Comparison of ENCODE assay signal across 8 mouse cellular contexts in the genomic region with DNA sequence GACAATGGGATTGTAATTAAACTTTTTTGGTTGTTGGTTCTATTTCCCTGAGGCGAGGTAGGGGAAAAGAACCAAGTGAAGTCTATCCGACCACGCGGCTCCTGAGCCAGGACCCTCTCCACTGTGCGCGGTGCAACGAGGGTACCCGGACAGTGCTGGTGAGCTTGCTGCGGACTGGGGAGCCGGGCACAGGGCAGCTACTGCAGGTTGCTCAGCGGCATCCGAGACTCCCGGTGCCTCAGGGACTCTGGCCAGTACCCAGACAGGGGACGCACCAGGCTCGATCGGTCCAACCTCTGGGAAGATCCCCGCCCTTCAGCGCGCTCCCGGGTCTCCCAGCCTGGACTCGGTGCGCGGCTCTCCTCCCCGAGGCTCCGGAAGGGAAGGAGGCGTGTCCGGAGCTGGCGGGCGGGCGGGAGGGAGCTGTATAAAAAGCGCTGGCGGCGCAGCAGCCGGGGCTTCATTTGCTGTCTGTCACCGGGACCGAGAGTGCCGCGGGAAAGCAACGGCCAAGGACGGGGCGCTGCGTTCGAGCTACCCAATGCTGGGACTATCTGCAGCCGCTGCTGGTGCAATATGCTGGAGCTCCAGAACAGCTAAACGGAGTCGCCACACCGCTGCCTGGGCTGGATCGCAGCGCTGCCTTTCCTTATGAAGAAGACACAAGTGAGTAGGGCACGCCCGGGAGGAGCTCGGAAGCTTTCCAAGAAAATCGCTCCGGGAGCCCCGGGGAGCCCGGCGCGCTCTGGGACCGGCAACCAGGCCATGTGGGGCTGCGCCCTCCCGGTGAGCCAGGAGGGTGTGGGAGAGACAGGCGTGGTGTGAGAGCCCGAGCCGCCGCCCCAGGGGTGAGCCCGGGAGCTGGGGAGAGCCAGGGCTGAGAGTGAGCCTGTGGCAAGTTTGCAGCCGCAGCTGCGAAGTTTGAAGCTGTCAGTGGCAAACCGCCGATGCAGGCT. TPM values are rescaled to one million over a fixed set of nuclear protein-coding genes. Genes with fewer than 3 reads are reported as not detected.
DNase-seq lines count a peak whose midpoint lies in the region; ATAC-seq and TF ChIP-seq lines count a peak whose summit lies in the region.

Gene Kitl (plus strand): TSS at position 261 of the 956 bp plus-strand sequence.

- TF ChIP-seq CTCF in embryonic fibroblast, embryonic 13.5 days (IDR thresholded peaks at IDR 0.05; ENCODE audit: borderline replicate concordance, insufficient read depth, low read length): no peak

- H3K9ac ChIP-seq in heart, embryonic 12.5 days: peak within 1 kb of the TSS; percentile 82
- peak within 1 kb of the TSS; percentile 84 for H3K9ac ChIP-seq in kidney, embryonic 16.5 days (replicated peaks; ENCODE audit: low read length)
- H3K9ac ChIP-seq in liver, embryonic 12.5 days: peak within 1 kb of the TSS; percentile 63

- H3K27me3 ChIP-seq in heart, embryonic 12.5 days (replicated peaks): no peaks in the 10 kb centered on the region
- peaks cover 12% of the 10 kb centered on the region; the same call in 1 of the 2 replicates for H3K27me3 ChIP-seq in kidney, embryonic 16.5 days (ENCODE audit: insufficient read depth, low read length)
- H3K27me3 ChIP-seq in liver, embryonic 12.5 days (replicated peaks): peaks cover 35% of the 10 kb centered on the region

- ATAC-seq in heart, embryonic 12.5 days (ENCODE audit: insufficient number of reproducible peaks, low FRiP score): peak; percentile 87
- peak; percentile 94 for ATAC-seq in kidney, embryonic 16.5 days (ENCODE audit: low FRiP score, low TSS enrichment)
- peak; percentile 86 for ATAC-seq in liver, embryonic 12.5 days

- peak; percentile 5 for DNase-seq in thymus, adult 18-20 months
- no peak for DNase-seq in thymus, postnatal 0 days (ENCODE audit: low spot score)
- peak; percentile 2 for DNase-seq in naive thymus-derived CD4-positive, alpha-beta T cell, adult 2 months (ENCODE audit: low read depth)
- DNase-seq in testis, postnatal 10 days (ENCODE audit: low spot score): peak; percentile 87

- H3K4me2 ChIP-seq in heart, embryonic 12.5 days: peak within 1 kb of the TSS; percentile 85
- peak within 1 kb of the TSS; percentile 96 for H3K4me2 ChIP-seq in kidney, embryonic 16.5 days (replicated peaks; ENCODE audit: low read depth, low read length)
- H3K4me2 ChIP-seq in liver, embryonic 12.5 days: peak within 1 kb of the TSS; percentile 65

- peaks cover 5% of the 10 kb centered on the region; the same call in 1 of the 2 replicates for H3K4me1 ChIP-seq in embryonic fibroblast, embryonic 13.5 days (ENCODE audit: control insufficient read depth, insufficient read depth, low read length)
- peaks cover 31% of the 10 kb centered on the region for H3K4me1 ChIP-seq in heart, embryonic 12.5 days (replicated peaks)
- H3K4me1 ChIP-seq in kidney, embryonic 16.5 days (ENCODE audit: insufficient read depth, low read length): peaks cover 26% of the 10 kb centered on the region
- peaks cover 19% of the 10 kb centered on the region; the same call in 1 of the 2 replicates for H3K4me1 ChIP-seq in liver, embryonic 12.5 days

- under 1% methylated on average over 70 of the region's 70 CpGs for WGBS in heart, embryonic 12.5 days
- WGBS in kidney, embryonic 16.5 days: under 1% methylated on average over 66 of the region's 70 CpGs
- WGBS in liver, embryonic 12.5 days (ENCODE audit: insufficient replicate concordance): under 1% methylated on average over 70 of the region's 70 CpGs

- no peaks in the 10 kb centered on the region for H3K36me3 ChIP-seq in heart, embryonic 12.5 days
- no peaks in the 10 kb centered on the region for H3K36me3 ChIP-seq in kidney, embryonic 16.5 days (ENCODE audit: insufficient read depth, low read length)
- H3K36me3 ChIP-seq in liver, embryonic 12.5 days: no peaks in the 10 kb centered on the region

- H3K4me3 ChIP-seq in embryonic fibroblast, embryonic 13.5 days (ENCODE audit: insufficient read depth, low read length): peak within 1 kb of the TSS; percentile 83
- peak within 1 kb of the TSS; percentile 81 for H3K4me3 ChIP-seq in heart, embryonic 12.5 days
- peak within 1 kb of the TSS; percentile 83 for H3K4me3 ChIP-seq in kidney, embryonic 16.5 days (ENCODE audit: low read length)
- H3K4me3 ChIP-seq in liver, embryonic 12.5 days: peak within 1 kb of the TSS; percentile 59

- no peaks in the 10 kb centered on the region for H3K9me3 ChIP-seq in heart, embryonic 12.5 days (replicated peaks)
- H3K9me3 ChIP-seq in kidney, embryonic 16.5 days (ENCODE audit: low read length): no peaks in the 10 kb centered on the region
- H3K9me3 ChIP-seq in liver, embryonic 12.5 days (replicated peaks): no peaks in the 10 kb centered on the region

- no peak within 1 kb of the TSS for H3K27ac ChIP-seq in embryonic fibroblast, embryonic 13.5 days (ENCODE audit: insufficient read depth, low read length)
- peak within 1 kb of the TSS; percentile 73 for H3K27ac ChIP-seq in heart, embryonic 12.5 days (ENCODE audit: poor library complexity, severe bottlenecking)
- peak within 1 kb of the TSS; percentile 80 for H3K27ac ChIP-seq in kidney, embryonic 16.5 days (ENCODE audit: low read length)
- H3K27ac ChIP-seq in liver, embryonic 12.5 days: peak within 1 kb of the TSS; percentile 56; the same call in 1 of the 2 replicates

- peak; percentile 83 for TF ChIP-seq POLR2A in embryonic fibroblast, embryonic 13.5 days (IDR thresholded peaks at IDR 0.05; ENCODE audit: low read depth, low read length)

RNA-seq across cellular contexts. Expression of gene Kitl, which starts in this region (rescaled TPM):
- 9.2 and 12.9 TPM in 2 replicates for polyA plus RNA-seq in thymus, postnatal 0 days (2015; fragmentation: Nextera tagmentation; extraction: Ambion mirVana)
- 10.2 and 12.2 TPM in 2 replicates for polyA plus RNA-seq in embryonic fibroblast, embryonic 13.5 days (2011; ENCODE audit: insufficient read length, low read depth, missing spikeins)
- polyA plus RNA-seq in heart, embryonic 12.5 days (2016; fragmentation: Nextera tagmentation; extraction: Ambion mirVana): 17.8 and 19.4 TPM in 2 replicates
- 19.3 and 22.8 TPM in 2 replicates for polyA plus RNA-seq in kidney, embryonic 16.5 days (2015; fragmentation: Nextera tagmentation; extraction: Ambion mirVana)
- polyA plus RNA-seq in liver, embryonic 12.5 days (2016; fragmentation: Nextera tagmentation; extraction: Ambion mirVana): 15.8 and 19.6 TPM in 2 replicates
